Mouse (Mus musculus): ENCODE data around the gene Nfatc4.

DNA sequence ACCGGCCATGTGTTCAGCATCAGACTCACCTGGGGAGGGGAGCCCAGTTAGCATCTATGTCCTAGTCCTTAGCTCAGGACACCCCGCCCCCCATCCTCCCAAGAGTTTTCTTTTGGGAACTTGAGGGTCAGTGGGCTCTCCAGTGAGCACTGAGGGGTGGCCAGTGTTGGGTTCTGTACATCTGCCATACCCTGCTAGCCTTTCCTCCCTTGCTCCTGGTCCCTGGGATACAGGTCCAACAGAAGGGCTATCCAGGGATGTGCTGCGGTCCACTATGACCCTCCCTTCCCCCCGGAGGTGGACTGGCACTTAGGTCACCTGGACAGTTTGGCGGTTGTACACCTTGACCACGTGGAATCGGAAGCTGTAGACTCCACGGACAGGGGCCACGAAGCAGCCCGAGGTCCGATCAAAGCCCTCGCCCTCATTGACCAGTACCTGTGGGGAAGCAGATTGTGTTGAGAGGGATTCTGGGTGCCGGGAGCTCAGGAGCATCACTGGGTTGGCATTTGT is 60.3 kb downstream of the Nfatc4 start:
- no peak for TF ChIP-seq POLR2A (IDR thresholded peaks at IDR 0.05; ENCODE audit: borderline replicate concordance, low read depth, low read length)
- no peak for TF ChIP-seq CTCF (IDR thresholded peaks at IDR 0.05; ENCODE audit: low read depth, low read length)

All from bone marrow macrophage, adult 2 months (primary cell).